Mouse (Mus musculus) adrenal gland, adult 2 months (tissue): ENCODE measurements around the gene Hes6. TPM values are rescaled to one million over a fixed set of nuclear protein-coding genes. Genes with fewer than 3 reads are reported as not detected.

Source experiments
- DNase-seq: peaks from one replicate; pipeline ENCODE4 v3.0.0; 2021
- long read RNA-seq: library from polyadenylated mRNA; stranded (forward); transcript quantifications from one replicate; pipeline ENCODE4 v2.0.0, GENCODE M21; 2021
- polyA plus RNA-seq: library from polyadenylated mRNA; depleted of rRNA; stranded (reverse); fragments of >200 nt; gene quantifications from 2 replicates; pipeline ENCODE4 v1.2.3, GENCODE M21; 2012; rRNA removed
- total RNA-seq, 2 experiments: library from RNA; stranded (reverse); gene quantifications; 2 replicates each; pipeline ENCODE4 v1.2.3; 2021

Gene Hes6
- total RNA-seq, result 100 to 1,000 TPM; 190 to 273 TPM
- polyA plus RNA-seq, result 252 and 309 TPM in 2 replicates
- long read RNA-seq, transcript Hes6-202 (3 exons, 1,573 nt), result minor isoform, 36 of 319 reads
- long read RNA-seq, transcript Hes6-203 (3 exons, 1,398 nt), result minor isoform, 5 of 319 reads
- long read RNA-seq, transcript Hes6-201 (4 exons, 1,335 nt), result major isoform, 238 of 319 reads
- long read RNA-seq, partial matches to known transcripts, result 37 of 319 reads
- long read RNA-seq, other reads (novel, unspliced or antisense), result 3 of 319 reads

DNA sequence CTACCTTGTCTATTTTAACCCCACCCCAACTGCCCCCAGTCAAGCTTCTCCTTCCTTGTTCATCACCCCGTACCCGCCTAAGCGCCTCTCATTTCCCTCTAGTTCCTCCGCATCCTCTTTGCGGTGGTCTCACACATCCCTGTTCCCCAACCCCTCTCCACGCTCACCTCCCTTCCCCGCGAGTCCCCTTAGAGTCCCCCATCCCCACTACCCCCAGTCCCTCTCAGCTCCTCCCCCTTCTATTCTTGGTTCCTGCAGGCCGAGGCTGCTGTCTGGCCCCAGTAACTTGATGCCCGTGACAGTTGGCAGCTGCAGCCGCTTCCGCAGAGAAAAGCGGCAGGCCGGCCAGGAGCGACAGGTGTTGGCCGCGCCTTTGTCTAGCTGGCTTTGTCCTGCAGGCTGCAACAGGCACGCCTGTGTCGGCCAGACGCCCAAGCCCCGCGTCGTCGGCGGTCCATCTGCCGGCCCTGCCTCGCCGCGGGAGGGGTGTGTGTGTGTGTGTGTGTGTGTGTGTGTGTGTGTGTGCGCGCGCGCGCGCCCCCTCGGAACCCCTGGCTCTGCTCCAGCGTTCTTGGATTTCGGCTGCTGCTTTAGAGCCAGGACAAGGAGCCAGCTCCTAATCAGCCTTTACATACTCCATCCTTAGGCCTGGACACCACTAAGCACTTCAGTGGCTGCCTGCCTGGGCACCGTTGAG lies at the start of gene Hes6:
TSS of gene Hes6 (minus strand) at position 141 of the 697 bp plus-strand sequence.
- DNase-seq, result peak; percentile 84

DNA sequence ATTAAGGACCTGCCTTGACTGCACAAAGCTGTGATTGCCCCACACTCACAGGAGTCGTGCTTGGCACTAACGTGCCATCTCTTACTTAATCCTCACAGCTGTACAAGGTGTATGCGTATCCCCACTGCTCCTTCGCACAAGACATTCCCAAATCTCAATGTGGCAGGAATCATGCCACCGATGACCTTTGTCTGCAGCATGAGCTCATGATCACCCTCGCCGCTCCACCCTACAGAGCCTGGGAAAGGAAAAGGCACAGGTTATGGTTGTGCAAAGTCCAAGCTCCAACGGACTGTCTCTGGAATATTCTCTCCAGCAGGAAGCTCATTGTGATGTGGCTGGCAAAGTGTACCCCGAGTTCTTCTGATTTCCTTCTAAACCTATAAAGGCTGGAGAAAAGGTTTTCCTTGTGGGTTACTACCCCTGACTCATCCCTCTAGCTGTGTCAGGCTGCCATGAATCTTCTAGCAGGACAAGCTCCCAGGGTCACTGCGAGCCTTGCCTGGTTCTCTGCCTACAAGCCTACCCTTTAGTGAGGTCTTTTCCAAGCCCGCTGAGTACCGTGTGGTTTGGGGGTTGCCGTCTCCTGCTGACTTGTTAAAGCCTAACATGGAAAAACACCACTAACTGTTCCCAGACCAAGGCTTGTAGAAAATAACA lies 49.6 kb upstream of the Hes6 start:
- DNase-seq, result peak; percentile 88

DNA sequence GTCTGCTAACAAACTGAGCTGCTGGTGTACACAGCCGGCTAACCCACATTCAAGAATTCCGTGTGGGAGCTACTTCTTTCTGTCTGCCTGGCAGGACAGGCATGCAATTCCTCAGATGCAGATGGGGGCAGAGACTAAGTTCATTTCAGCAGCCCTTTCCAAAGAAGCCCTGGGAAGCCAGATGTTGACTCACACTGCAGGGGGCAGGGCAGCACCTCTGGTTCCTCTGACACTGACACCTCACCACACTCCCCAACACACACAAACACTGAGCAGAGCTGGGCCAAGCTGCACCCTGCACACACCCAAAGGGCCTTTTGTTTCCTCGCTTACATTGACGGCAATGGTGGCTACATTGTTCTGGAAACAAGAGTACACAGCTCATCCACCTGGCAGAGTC lies 46.7 kb upstream of the Hes6 start:
- peak; percentile 75 for DNase-seq

DNA sequence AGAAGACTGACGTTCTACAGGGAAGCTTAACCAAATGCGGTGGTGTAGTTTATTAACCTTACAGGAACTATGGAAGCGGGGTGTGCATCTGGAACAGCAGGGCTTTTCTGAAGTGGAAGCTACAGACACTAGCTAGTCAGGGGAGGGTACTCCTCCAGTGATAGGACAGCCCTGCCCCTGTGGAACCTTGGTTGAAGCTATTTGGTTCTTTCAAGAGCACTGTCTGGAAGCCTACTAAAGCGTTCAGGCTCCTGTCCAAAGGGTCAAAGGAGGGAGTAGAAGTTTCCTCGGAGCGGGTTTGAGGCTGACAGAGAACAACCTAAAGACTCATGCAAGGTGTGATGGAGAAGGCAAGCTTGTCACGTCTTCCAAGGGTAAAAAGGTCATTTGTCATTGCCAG lies 46.2 kb upstream of the Hes6 start:
- no peak for DNase-seq

DNA sequence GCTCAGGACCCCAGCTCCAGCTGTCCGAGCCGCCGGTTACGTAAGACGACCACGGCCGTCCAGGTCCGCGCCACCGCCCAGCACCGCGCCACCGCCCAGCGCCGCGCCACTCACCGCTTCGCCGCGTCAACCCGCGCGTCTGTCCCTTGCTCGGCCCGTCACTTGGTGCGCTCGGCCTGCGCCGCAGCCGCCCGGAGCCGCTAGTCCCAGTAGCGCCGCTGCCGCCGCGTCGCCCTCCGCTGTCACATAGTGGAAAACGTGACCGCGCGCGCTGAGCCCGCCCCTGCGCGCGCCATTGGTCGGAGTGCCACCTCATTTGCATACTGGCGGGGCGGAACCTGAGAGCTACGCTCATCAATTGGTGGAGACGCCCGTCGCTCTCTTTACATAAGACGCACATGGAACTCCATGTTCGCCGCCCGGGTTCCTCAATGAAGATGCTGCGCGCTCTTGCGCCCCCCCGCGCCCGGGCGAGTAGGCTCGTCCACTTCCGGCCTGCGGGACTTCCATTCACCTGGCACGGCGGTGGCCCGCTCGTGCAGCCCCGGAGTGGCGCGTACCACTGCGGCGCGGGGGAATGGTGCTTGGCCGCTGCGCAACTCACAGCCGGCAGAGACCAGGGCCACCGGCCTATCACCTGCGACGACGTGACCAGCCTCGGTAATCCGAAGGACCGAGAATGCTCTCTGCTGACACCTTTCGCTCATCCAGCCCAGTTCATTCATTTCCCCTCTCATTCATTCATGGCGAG lies 45.4 kb upstream of the Hes6 start, which contains the start of gene Per2:
TSS of gene Per2 (minus strand) at position 266 of the 751 bp plus-strand sequence.
- DNase-seq, result peak; percentile 99

DNA sequence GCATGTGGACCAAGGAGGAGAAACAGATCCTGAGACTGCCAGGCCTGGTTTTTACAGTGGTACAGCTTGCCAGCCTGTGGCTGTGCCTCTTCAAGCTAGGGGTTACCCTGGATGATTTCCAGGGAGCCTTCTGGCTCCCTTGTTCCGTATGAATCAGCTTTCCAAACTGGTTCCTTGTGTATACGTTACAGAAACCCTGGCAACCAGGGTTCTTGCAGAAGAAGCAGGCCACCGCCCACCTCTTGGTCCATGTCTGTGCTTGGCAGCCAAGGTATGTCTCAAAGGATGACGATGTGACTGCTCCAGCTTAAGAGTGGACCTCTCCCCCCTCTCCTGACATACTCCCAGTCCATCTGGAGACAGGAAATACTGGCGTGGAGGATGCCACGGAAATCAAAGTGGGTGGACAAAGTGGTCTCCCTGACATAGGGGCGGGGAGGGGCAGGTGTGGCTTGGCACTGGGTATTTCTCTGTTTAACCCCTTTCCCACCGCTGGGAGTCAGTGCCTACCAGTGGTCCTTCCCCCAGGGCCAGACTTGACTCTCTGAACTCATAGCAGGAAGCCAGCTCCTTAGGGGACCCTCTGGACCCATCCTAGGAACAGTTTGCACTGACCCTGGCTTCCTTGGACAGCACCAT lies 44.5 kb upstream of the Hes6 start:
- peak; percentile 71 for DNase-seq

DNA sequence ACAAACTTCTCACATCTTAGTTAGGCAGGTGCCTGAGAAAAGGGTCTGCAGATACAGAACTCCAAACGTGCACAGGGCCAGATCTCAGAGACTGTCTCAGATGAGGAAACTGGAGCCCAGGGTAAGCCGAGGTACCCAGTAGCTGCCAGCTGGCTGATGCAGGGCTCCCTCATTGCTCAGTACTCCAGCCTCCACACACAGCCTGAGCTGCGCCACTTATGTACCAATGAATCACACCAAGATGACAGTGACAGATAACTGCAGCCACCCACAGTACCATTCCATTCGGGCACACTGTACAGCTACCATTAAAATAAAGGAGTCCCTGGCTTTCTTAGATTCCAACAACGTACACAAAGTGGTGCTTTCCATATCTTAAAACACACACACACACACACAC lies 43.9 kb upstream of the Hes6 start:
- peak; percentile 85 for DNase-seq

DNA sequence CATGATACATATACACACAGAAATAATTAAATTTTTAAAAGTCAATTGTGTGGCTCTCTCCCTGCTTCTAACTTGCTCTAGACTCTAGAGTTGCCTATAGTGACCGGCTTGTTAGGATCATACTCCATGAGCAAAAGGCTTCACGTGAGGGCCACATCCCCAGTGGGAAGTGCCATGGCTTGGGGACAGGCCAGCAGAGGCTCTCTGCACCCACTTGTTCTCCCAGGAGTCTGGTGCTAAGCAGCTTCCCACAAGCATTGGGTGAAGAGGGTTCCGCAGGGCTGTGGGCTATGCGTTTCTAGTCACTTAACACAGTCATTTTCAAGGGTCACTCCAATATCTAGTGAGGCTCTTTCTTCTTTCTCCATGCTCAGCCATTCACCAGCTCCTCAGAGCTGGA lies 43.3 kb upstream of the Hes6 start:
- peak; percentile 25 for DNase-seq

DNA sequence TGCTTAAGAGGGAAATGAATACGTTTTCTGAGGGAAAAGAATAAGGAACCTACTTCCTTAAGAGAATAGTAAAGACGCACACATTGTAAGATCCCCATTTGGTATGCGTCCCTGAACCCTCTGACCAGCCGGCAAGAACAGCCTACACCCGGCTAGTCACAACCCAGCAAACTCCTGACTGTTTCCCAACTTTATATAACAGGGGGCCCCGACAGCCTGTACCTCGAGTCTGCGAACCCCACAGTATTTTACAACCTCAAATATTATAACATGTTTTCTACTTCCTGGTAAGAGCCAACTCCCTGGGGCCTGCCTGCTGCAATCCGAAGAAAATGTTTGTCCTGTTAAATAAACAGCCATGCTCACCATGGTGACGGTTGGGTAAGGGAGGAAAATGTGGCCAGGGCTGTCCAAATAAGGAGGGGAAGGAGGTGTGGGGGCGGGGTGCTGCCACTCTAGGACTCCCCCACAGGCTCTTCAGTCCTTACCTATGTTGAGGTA lies 42.5 kb upstream of the Hes6 start:
- DNase-seq, result peak; percentile 78

DNA sequence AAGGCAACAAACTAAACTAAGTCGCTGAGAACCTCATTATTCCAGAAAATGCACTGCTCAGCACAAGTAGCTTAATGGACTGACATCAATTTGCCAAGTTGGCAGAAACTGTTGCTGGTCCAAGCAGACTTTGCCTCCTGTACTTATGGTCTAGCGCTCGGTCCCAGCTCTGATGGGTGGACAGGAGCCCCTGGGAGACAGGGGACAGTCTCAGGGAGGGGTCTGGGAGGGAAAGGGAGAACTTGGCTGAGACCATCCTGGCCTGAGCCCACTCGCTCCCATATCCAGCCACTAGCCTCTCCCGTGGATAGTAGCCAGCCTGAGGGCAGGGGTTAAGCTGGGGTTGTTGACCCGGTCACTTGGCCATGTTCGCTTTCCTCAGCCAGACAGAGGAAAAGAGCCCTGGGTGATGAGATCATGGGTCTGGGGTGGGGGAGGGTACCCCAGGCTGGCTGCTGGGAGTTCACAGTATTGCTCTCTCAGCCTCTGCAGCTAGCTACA lies 41.9 kb upstream of the Hes6 start:
- peak; percentile 76 for DNase-seq

DNA sequence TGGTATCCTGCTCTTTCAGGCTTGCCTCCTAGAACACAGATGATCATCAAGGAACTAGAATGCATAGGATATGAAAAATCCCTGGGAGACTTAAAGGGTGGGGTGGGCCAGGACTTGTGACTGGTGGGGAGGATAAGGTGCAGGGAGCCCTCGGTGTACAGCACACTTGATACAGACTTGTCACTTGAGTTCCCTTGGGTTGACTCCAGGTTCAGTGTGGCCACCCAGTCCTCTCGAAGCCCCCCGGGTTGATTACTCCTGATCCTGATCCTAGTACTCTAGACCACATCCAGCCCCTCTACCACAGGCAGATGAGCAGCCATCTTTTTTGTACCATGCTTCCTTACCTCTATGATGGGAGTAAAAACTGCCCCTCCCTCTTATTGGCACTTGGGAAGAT lies 41.1 kb upstream of the Hes6 start:
- DNase-seq, result no peak

DNA sequence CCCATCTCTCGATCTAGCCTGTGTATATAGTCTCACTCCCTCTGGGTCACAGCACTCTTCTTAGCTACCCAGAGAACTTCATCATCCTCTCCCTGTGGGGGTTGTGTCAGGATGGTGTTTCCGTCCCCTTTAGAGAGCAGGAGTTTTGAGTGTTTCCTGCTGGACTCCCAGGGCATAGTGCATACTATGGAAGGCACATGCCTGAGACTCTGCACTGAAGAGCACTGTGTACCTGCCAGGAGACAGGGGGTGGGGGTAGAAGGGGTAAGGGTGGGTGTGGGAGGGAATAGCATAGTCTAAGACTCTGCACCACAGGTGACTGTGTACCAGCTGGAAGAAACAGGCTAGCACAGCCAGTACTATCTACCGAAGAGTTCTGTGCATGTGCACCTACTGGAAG lies 40.5 kb upstream of the Hes6 start:
- DNase-seq, result no peak

DNA sequence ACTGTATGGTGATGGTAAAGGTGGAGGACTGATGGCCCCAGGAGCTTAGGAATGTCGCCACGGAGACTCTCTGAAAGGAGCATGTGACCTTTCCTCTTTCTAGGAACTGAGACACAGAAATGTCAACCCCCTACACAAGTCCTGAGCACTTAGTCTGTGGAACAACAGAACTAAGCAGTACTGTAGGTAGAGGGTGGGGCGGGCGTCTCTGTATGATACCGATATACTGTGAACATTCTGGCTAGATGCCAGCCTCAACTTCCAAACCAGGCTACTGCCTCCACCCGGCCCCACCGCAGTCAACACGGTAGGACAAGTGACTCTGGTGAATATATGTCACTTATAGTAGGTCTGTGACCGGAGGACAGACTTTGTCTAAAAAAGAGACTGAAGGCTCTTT lies 40.1 kb upstream of the Hes6 start:
- DNase-seq, result no peak

DNA sequence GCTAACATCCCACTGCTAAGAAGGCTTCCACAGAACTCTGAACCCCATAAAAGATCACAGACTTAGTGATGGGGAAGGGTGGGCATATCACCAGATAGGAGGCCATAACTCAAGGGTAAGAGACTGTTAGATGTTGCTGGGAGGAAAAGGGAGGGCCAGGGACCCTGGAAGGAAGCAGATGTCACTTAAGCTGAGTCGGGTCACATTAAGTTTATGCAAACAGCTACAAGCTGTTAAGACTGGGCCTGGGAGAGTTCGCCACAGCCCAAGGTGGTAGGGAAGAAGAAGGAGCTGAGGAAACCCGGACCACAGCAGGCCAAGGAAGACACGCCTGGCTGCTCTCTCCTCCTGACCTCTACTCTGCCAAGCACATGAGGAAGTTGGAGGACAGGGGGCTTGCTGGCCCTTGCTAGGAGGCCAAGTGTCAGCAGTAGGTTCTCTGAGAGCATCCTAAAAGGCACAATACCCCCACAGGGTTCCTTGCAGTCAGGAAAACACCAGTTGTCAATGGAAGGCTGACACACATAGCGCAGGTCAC lies 37.8 kb upstream of the Hes6 start:
- DNase-seq, result no peak

DNA sequence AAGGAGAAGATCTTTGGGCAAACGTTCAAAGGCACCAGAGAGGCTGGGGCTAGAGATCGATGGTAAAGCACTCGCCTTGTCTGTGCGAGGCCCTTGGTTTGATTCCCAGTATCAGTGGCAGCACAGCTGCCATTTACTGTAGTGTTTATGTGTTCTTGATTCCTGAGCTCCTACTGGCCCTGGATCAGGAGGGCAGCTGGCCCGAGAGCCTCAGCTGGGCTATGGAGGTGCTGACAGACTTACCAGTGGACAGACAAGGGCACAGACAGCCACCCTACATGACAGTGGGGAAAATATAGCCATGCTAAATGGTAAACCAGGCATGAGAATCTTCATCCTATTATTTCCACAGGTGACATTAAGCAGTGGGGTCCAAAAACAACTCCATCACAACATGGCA lies 37.0 kb upstream of the Hes6 start:
- DNase-seq, result no peak

DNA sequence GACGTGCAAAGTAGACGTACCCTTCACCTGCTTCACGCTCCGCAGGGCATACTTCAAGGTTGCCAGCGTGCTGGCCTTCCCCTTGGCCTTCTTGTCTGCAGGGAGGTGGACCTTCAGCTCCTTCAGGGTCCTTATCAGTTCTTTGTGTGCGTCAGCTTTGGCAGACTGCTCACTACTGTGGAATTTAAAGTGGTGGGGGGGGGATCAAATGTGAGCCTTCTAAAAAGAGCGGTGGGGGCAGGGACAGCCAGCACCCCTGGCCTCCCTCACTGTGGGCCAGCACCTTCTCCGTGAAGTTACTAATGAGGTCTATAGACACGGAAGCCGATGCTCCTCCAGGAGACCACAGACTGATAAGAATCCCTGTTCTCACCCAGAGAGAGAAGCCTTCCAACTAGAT lies 34.9 kb upstream of the Hes6 start:
- peak; percentile 79 for DNase-seq

DNA sequence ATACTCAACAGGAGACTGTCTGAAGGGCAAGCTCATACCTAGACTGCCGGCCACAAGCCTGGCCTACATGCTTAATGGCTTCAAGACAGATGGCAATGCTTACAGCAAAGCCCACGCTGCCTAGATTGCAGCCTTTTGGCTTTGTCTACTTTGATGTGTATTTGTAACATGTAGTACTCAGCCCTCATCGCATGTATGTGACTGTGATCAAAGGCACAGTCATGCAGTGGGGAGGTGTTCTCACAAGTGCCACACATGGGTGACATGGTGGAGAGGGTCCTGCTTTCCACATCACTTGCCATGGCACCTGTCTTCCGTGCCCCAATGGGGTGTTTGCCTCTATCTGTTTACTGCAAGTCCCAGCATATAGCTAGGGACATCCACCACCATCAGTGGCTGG lies 32.7 kb upstream of the Hes6 start:
- DNase-seq, result no peak

DNA sequence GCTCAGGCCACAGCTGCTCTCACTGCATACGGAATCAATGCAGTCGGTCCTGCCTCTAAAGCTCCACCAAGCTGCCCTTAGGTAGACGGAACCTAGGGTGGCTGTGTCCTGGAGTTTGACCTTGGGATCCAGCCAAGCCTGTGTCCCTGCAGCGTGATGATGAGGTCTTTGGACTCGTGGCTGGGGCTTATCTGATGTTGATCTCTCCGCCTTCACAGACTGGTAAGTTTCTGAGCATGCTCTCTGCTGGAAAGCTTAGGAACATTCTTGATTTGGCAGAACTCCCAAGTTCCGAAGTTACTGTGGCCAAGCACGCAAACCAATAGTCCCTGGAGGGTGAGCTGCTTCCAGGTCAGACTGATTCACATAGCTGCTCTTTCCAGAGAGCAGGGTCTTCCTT lies 32.2 kb upstream of the Hes6 start:
- DNase-seq, result peak; percentile 95

DNA sequence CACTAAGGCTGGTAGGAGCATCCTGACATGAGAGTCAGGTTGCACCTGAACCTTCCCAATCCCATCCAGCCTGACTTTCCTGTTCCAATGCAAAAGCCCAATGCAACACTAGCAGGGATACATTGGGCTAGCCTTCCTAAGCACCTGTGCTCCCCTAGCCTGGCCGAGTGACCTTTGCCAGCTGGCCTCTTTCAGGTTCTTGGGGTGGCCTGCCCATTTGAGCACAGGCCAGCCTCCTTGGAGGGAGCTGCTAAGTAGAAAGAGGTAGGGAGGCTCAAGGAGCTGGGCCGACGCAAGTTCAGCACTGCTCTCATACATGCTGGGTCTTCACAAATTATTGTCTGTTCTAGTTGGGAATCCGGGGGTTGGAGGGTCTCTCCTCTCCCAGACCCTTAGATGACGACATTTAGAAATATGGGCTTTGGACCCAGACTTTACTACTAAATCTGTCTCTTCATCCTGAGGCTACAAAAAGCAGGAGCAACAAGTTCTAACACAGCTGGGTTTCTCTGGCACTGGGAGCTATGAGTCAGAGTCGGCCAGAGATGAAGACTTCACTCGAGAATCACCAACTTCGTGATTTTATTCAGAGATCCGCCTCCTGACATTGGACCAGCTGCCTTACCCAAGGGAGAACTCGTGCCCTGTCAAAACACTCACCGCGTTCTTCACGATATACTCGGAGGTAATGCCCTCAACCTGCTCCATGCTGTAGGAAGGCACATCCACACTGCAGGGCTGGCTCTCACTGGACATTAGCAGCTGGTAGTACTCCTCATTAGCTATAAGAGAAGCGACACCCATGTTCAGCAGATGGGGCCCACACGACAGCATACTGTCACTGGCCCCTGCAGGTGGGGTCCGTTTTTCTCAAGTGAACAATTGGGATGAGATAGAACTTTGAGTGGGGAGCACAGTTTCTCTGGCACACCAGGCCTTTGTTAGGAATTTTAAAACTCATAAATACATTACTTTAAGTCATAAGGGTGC lies 31.3 kb upstream of the Hes6 start:
- peak; percentile 83 for DNase-seq

DNA sequence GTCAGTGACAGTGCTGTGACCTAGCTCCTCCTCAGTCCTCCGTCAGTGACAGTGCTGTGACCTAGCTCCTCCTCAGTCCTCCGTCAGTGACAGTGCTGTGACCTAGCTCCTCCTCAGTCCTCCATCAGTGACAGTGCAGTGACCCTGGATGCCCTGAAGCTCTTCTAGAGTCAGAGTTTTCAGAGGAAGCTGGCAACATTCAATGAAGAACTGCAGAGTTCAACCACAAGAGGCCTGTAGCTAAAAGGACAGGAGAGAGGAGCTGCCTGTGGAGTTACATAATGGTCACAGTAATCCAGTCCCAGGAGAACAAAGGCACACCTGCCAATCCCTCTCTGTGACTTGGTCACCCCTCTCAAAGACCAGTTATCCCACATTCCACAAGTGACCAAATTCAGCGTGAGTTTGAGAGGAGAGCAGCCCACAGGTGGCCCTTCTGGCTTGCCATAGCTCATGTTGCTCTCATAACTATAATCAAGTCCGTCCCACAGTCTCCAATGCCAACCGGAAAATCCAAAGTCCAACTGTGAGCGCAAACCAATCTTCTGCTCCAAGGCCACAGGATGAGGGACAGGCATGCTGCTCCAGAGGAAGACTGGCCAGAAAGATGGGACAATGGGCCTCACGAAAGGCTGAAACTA lies 28.6 kb upstream of the Hes6 start:
- peak; percentile 61 for DNase-seq
